Mouse (Mus musculus) retina, postnatal 1 day (tissue): ENCODE results near the gene Kansl3.

ENCODE experiments used
- DNase-seq: peaks from one replicate; pipeline ENCODE4 v3.0.0-alpha.2; 2012

Kansl3 gene

GRCm38 (mm10) chr1:36368969-36369645 lies at the start of gene Kansl3:
Gene Kansl3, minus strand, starts transcription at chr1:36369181.
- DNase-seq, result peak; percentile 96

- no peak for DNase-seq
Measured at GRCm38 (mm10) chr1:36404531-36404930, 35.5 kb upstream of the Kansl3 start.

- DNase-seq, result no peak
Measured at GRCm38 (mm10) chr1:36401509-36401908, 32.5 kb upstream of the Kansl3 start.

- no peak for DNase-seq
Measured at GRCm38 (mm10) chr1:36397041-36397440, 28.1 kb upstream of the Kansl3 start.

GRCm38 (mm10) chr1:36379582-36379981 lies 10.6 kb upstream of the Kansl3 start:
- DNase-seq, result peak; percentile 43

- DNase-seq, result no peak
Measured at GRCm38 (mm10) chr1:36378880-36379279, 9.9 kb upstream of the Kansl3 start.

- no peak for DNase-seq
Measured at GRCm38 (mm10) chr1:36371934-36372845, 3.2 kb upstream of the Kansl3 start, which contains the start of gene Fer1l5. Gene Fer1l5, plus strand, starts transcription at chr1:36372291.

- no peak for DNase-seq
Measured at GRCm38 (mm10) chr1:36370918-36371317, 1.9 kb upstream of the Kansl3 start.

GRCm38 (mm10) chr1:36368112-36368968 lies 641 bp downstream of the Kansl3 start:
- peak; percentile 24 for DNase-seq

- DNase-seq, result peak; percentile 14
Measured at GRCm38 (mm10) chr1:36367698-36368097, 1.3 kb downstream of the Kansl3 start.

GRCm38 (mm10) chr1:36356955-36357695 lies 11.9 kb downstream of the Kansl3 start:
- no peak for DNase-seq

- no peak for DNase-seq
Measured at GRCm38 (mm10) chr1:36352351-36352750, 16.6 kb downstream of the Kansl3 start.

- no peak for DNase-seq
Measured at GRCm38 (mm10) chr1:36342547-36342946, 26.4 kb downstream of the Kansl3 start.

- DNase-seq, result no peak
Measured at GRCm38 (mm10) chr1:36332955-36333887, 35.8 kb downstream of the Kansl3 start.

GRCm38 (mm10) chr1:36331743-36332142 lies 37.2 kb downstream of the Kansl3 start:
- DNase-seq, result no peak

GRCm38 (mm10) chr1:36326815-36327214 lies 42.2 kb downstream of the Kansl3 start:
- no peak for DNase-seq

GRCm38 (mm10) chr1:36325900-36326321 lies 43.1 kb downstream of the Kansl3 start:
- DNase-seq, result no peak

GRCm38 (mm10) chr1:36323746-36324448 lies 45.1 kb downstream of the Kansl3 start:
- DNase-seq, result peak; percentile 79

- no peak for DNase-seq
Measured at GRCm38 (mm10) chr1:36323076-36323475, 45.9 kb downstream of the Kansl3 start.
